Mouse (Mus musculus): ENCODE results near the gene Vav3. TPM values are rescaled to one million over a fixed set of nuclear protein-coding genes. Genes with fewer than 3 reads are reported as not detected.

Gene Vav3
- total RNA-seq, 2 experiments from 2014 or later: 5.7 to 9.1 TPM

DNA sequence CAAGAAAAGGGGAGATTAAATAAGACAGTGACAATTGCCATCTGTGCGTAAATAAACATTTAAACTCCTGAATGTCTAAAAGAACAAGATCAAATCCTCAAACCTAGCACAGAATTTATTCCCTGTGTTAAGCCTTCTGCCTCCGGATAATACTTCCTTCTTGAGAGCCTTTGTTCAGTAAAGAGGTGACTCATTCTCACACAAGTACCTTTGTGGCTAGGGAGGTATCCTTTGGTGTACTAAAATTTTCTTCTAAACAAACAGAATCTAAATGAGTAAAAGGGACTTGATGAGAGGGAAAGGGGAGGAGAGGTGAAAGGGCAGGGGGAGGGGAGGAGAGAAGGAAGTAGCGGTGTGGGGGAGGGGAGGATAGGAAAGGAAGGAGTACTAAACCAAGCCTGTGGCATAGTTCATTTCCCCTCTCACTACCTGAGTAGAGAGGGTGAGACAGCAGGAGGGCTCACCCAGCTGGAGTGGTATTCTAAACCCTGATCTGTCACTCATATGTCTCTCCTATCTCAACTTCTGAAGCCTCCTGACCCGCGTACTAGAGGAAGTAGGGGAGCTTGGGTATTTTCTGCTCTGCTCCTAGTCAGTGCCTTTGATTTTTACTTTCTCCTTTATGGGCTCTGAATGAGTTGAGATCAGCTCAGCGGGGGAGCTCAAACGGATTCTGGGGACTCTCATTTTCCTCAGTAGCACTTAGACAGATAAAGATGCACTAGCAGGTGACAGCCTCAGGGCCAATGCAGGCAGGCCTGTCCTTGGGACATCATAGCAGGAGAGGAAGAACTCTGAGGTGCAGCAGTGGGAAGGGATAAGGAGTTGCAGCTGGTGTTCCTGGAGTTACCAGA, 16.8 kb upstream of the Vav3 start:
- TF ChIP-seq CTCF (IDR thresholded peaks at IDR 0.05): no peak
- Histone ChIP-seq H3K4me3 (no peak overlapping the region), H3K27ac (no peak overlapping the region)
- DNase-seq (ENCODE audit: extremely low spot score in 1 of 2, low spot score in 2 of 2): no peak
- intact Hi-C loops (cut with DNase I): loop anchor here (10.0 kb wide), 1 partner anchor 769 kb away; no protein-coding TSS in a partner anchor

DNA sequence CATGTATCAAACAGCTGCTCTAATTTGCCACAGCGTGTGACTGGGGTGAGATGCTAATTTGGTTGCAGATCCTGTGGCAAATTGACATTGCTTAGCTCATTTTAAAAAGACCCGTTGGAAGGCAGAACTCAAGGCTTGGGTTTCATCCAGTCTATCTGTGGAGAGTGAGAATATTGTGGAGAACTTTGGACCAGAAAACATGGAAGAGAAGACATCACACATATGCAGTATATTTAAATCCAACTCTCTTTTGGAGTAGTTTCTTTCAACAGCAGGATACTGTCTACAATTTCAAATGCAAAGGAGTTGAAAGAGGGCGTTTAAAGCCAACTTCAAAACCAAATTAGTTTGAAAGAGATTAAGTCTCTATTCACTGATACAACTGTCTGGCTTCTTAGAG, 13.3 kb upstream of the Vav3 start:
- no peak overlapping the region for H3K4me3 ChIP-seq
- H3K27ac ChIP-seq: no peak overlapping the region
- no peak for TF ChIP-seq CTCF (IDR thresholded peaks at IDR 0.05)
- no peak for DNase-seq (ENCODE audit: extremely low spot score in 1 of 2, low spot score in 2 of 2)
- intact Hi-C loops (cut with DNase I): loop anchor here (10.0 kb wide), 1 partner anchor 772 kb away; no protein-coding TSS in a partner anchor

DNA sequence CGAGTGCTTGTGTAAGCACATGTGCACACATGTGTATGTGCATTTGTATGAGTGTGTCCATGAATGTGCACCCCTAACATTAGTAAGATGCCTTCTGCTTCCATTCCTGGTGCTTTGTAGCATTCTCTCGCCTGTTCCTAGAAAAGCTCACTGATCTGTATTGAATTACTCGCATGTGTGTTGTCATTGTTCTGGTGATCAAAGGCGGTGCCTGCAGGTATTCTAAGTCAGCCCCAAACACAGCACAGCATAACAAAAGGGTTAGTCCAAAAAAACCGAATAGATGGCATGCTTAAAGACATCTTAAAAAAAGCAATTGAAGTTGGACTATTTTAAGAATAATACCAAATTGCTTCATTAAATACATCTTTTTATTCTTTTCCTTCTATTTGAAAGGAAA, 7.7 kb upstream of the Vav3 start:
- Histone ChIP-seq H3K4me3 (no peak overlapping the region), H3K27ac (no peak overlapping the region)
- intact Hi-C loops (cut with DNase I): no loop called here
- no peak for DNase-seq (ENCODE audit: extremely low spot score in 1 of 2, low spot score in 2 of 2)
- TF ChIP-seq CTCF (IDR thresholded peaks at IDR 0.05): no peak

DNA sequence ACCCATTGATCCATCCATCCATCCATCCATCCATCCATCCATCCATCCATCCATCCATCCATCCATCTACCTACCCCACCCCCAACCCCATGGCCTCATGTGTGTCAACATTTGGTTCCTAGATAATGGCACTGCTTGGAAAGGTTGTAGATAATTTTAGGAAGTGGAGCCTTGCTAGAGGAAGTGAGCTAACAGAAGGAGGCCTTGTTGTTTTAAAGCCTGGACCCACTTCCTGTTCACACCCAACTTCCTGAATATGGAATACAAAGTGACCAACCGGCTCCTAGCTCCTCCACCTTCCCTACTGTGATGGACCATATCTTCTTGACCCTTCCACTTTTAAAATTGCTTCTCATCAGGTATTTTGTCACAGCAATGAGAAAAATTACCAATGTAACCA, 5.0 kb upstream of the Vav3 start:
- DNase-seq (ENCODE audit: extremely low spot score in 1 of 2, low spot score in 2 of 2): no peak
- Histone ChIP-seq H3K27ac (no peak overlapping the region), H3K4me3 (no peak overlapping the region)
- TF ChIP-seq CTCF (IDR thresholded peaks at IDR 0.05): no peak
- intact Hi-C loops (cut with DNase I): no loop called here

DNA sequence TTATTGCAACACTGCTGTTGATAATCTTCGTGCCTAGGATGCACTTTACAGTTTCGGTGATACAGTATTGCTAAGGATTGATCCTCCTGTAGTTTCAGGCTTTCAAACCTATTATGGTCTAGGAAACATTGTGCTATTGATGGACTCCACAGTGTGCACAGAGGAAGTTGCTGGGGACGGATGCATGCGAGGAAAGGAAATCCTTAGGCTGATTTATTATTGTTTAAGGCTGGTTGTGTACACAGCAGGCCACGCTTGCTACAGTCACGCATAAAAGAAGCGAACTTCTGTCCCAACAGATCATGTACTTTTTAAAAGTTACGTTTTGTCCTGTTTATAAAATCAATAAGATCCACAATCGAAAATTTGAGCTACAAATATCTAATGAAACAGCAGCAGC, 1.2 kb upstream of the Vav3 start:
- H3K27ac ChIP-seq: no peak overlapping the region
- no peak for DNase-seq (ENCODE audit: extremely low spot score in 1 of 2, low spot score in 2 of 2)
- H3K4me3 ChIP-seq: no peak overlapping the region
- intact Hi-C loops (cut with DNase I): no loop called here
- no peak for TF ChIP-seq CTCF (IDR thresholded peaks at IDR 0.05)

DNA sequence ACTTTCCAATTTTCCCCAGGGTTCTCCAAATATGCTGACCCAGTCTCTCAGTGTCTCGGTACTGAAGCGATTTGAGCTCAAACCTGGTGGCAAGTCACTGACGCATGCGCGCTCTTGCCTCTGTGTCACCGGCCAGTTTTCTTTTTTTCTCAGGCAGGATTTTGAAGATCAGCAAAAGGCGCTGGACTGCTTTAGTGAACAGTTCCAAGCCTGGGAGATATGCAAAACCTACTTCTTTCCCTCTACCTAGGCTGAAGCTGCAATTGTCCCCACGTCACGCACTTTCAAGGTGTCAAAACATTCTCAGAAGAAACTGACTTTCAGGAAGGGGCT, 546 bp upstream of the Vav3 start:
- no peak overlapping the region for H3K27ac ChIP-seq

DNA sequence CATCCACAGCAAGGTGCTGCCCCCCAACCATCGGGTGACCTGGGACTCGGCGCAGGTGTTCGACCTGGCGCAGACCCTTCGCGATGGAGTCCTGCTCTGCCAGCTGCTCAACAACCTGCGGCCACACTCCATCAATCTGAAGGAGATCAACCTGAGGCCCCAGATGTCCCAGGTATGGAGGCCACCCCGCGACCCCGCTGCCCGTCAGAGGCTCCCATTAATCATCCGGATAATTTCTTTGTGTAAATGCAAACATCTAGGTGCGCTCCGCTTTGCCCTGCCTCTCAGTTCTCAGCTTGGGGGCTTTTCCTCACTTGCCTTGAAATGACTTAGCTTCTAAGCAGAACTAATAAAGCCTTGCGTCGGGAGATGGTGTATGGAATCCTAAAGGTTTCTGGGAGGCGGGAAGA, 623 bp downstream of the Vav3 start:
- DNase-seq (ENCODE audit: extremely low spot score in 1 of 2, low spot score in 2 of 2): no peak

More for the DNA sequence above, 546 bp upstream of the Vav3 start:
- intact Hi-C loops (cut with DNase I): loop anchor here (5.0 kb wide), 2 partner anchors 147 to 168 kb away; no protein-coding TSS in a partner anchor
- peak; percentile 34 to 39 for DNase-seq (ENCODE audit: extremely low spot score in 1 of 2, low spot score in 2 of 2)
- H3K4me3 ChIP-seq: peak overlapping the region; percentile 66
- no peak for TF ChIP-seq CTCF (IDR thresholded peaks at IDR 0.05)

DNA sequence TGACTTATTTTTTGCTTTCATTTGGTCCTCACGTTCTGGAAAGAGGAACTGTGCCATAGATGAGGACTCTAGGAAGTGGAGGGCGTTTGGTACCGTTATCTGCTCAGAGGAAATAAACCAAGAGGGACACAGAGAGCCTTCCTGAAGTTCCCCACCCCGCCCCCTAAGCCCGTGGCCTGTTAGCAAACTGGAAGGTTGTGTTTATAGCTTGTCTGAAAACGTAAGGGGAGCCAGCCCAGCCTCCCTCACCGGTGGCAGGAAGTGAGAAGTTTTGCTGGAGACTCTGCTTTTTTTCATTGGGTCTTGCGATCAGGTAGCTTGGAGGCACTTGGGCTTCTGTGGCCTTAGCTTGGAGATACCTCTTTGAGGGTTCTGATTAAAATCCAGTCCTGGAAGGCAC, 1.2 kb downstream of the Vav3 start:
- no peak overlapping the region for H3K27ac ChIP-seq
- peak in 1 of 2 experiments; percentile 13 for DNase-seq (ENCODE audit: extremely low spot score in 1 of 2, low spot score in 2 of 2)
- H3K4me3 ChIP-seq: peak overlapping the region; percentile 23
- TF ChIP-seq CTCF (IDR thresholded peaks at IDR 0.05): no peak
- intact Hi-C loops (cut with DNase I): loop anchor here (5.0 kb wide), 2 partner anchors 146 to 169 kb away; no protein-coding TSS in a partner anchor

More for the DNA sequence above, 623 bp downstream of the Vav3 start:
- peak overlapping the region; percentile 66 for H3K4me3 ChIP-seq
- TF ChIP-seq CTCF (IDR thresholded peaks at IDR 0.05): no peak
- intact Hi-C loops (cut with DNase I): loop anchor here (5.0 kb wide), 2 partner anchors 146 to 169 kb away; no protein-coding TSS in a partner anchor
- H3K27ac ChIP-seq: no peak overlapping the region

DNA sequence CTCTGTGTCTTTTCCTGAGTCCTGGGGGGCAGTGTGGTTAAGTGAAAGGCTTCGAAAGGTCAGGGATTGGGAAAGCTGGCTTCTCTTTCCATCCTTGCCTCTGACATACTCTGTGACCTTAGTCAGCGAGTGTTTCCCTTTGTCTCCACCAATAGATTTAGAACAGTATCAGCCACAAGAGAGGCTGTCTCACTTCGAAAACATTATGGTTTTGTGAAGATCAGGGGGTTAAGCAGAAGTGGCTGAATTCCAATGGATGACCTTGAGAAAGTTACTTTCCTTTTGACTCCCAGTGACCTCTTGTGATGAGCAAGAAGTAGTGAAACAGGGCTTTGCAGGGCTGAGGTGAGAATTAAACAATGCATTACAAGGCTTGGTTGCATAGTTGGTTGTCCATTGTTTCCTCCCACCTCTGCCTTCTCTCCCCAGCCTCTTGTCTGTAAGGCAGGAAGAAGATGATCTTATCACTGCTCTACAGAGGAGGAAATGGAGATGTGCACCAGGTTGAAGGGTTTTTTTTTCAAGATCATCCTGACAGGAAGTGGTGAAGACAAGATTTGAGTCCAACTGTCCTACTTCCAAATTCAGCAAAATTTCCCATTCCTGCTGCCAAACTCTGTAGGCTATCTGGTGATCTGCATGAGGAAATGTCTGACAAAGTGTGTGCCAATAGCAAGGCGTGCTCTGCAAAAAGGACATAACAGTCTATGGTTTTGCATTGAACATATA, 11.7 kb downstream of the Vav3 start:
- no peak overlapping the region for H3K4me3 ChIP-seq
- intact Hi-C loops (cut with DNase I): no loop called here
- TF ChIP-seq CTCF (IDR thresholded peaks at IDR 0.05): no peak
- H3K27ac ChIP-seq: no peak overlapping the region
- no peak for DNase-seq (ENCODE audit: extremely low spot score in 1 of 2, low spot score in 2 of 2)

DNA sequence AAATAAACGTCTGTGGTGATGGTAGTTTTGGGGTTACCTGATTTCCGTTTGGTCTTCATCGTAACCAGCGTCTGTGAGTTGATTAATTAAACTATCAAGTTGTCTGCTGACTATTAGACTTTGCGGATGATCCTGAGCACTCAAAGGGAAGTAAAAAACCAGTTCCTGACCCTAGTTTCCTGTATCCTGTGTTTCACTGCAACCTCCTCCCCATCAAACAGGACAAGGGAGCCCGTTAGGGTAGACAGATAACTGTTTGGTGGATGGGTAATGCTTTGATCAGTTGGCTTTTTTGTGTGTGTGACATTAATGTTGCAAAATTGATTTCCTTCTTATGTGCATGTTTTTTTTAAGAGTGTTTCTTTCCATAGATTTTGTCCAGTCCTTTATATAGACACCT, 12.2 kb downstream of the Vav3 start:
- DNase-seq (ENCODE audit: extremely low spot score in 1 of 2, low spot score in 2 of 2): no peak
- Histone ChIP-seq H3K4me3 (no peak overlapping the region), H3K27ac (no peak overlapping the region)
- TF ChIP-seq CTCF (IDR thresholded peaks at IDR 0.05): no peak
- intact Hi-C loops (cut with DNase I): no loop called here

DNA sequence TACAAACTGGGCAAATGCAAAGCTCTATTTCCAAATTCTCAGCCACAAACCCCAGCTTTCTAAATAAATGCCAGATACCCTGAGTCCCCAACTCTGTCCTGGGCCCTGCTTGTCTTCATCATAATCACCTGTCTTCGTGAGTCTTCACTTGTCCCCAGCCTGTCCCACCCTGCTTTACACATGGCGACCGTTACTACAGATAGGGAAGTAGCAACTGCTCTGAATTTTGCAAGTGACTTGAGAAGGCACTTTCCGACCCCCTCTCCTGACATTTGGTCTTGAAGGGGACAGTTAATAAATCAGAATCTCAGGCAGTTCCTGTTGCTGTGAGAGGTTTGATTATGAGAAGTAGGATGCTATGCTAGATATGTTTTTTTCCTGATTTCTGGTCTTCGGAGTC, 13.4 kb downstream of the Vav3 start:
- H3K4me3 ChIP-seq: no peak overlapping the region
- DNase-seq (ENCODE audit: extremely low spot score in 1 of 2, low spot score in 2 of 2): no peak
- no peak overlapping the region for H3K27ac ChIP-seq
- no peak for TF ChIP-seq CTCF (IDR thresholded peaks at IDR 0.05)
- intact Hi-C loops (cut with DNase I): no loop called here

DNA sequence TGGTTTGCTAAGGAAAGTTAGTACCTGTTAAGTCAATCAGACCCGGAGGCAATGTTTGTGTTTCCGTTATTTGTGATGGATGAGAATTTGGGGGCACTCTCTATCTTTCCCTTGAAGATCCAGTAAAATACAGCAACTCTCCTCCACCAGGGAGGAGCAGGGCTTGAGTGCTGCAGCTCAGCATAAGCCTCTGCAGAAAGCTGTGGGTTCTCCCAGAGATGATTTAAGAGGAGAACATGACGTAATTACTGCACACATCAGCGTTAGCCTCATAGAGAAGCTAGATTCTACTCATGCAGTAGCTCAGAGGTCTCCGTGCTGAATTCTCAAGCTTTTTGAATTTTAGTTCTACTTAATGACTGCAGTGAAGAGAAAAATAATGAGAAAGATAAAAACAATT, 14.7 kb downstream of the Vav3 start:
- DNase-seq (ENCODE audit: extremely low spot score in 1 of 2, low spot score in 2 of 2): no peak
- Histone ChIP-seq H3K4me3 (no peak overlapping the region), H3K27ac (no peak overlapping the region)
- intact Hi-C loops (cut with DNase I): no loop called here
- no peak for TF ChIP-seq CTCF (IDR thresholded peaks at IDR 0.05)

Measured in left cerebral cortex, adult 2 months (tissue).